Mouse (Mus musculus): ENCODE data around the gene Olig1.

GRCm38 (mm10) chr16:91268724-91269452 is 684 bp upstream of the Olig1 start:
- no peak for TF ChIP-seq CTCF (IDR thresholded peaks at IDR 0.05; ENCODE audit: low read depth)
- TF ChIP-seq EP300 (IDR thresholded peaks at IDR 0.05; ENCODE audit: low read depth) = no peak

All from liver, postnatal 0 days (tissue).